Mouse (Mus musculus) thymus, adult 2 months (tissue): ENCODE measurements around the gene Hbq1a.

Experiments
- CTCF ChIP-seq: fragments of 200-500 bp; IDR thresholded peaks from 2 replicates; pipeline ENCODE4 v1.5.1; 2012; ENCODE audit warnings: mild to moderate bottlenecking, control low read depth, low read length, moderate library complexity, borderline replicate concordance; ENCODE audit not compliant: control insufficient read depth, poor library complexity, insufficient read depth; ENCODE audit errors: extremely low read depth
- POLR2A ChIP-seq: fragments of 200-500 bp; IDR thresholded peaks from 2 replicates; pipeline ENCODE4 v1.6.1; 2012; ENCODE audit warnings: mild to moderate bottlenecking, low read length, control low read depth, moderate library complexity; ENCODE audit not compliant: control insufficient read depth, poor library complexity, insufficient read depth; ENCODE audit errors: extremely low read depth

GRCm38 (mm10) chr11:32250880-32251763, 48.7 kb upstream of the Hbq1a start:
- no peak for TF ChIP-seq CTCF
- TF ChIP-seq POLR2A = no peak
